Mouse (Mus musculus) c-Kit-positive CD71-positive TER-119-negative erythroid progenitor cells, embryonic 14.5 days (primary cell): ENCODE results near the gene Tesk2.
"Not testable (repeated sequence)": the region's sequence is repeated elsewhere in the genome, so short reads cannot be mapped to it uniquely, and the experiment has no call there.

ENCODE experiments used
- DNase-seq: peaks from one replicate; pipeline ENCODE4 v3.0.0-alpha.2; 2013; ENCODE audit warnings: low read depth

Tesk2 gene

DNA sequence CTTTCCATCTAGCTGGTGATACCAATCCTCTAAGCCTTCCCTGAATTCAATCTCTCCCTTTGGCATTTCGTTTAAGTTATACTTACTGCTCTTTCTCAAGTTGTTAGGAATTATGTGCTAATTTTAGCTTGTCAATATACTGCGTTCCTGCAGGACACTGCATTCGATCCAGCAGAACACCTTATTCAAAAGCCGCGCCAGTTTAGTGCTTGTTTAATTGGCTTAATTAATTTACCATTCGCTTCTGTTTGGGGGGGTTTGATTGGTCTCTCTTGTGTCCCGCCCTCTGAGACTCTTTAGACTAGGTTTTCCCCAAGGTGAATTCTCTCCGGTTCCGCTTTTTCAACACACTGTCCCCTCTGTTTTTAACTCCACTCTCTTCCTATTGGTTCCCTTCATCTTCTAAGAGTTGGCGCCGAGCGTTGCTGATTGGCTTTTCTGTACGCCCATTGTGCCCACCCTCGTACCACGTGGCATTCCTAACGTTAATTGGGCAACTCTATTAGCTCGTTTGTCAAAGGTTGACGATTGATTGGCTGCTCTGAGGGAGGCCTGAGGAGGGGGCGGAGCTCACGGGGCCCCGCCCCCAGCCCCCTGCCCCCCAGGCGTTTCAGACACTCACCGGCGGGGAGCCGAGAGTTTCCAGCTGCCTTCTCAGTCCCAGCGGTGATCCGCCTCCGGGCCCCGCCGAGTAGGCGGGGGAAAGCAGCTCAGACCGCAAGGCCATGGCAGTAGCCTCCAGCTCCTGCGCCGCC lies at the start of gene Tesk2:
Tesk2 (plus strand) TSS at position 606 of the 755 bp plus-strand sequence.
- DNase-seq = peak; percentile 97

DNA sequence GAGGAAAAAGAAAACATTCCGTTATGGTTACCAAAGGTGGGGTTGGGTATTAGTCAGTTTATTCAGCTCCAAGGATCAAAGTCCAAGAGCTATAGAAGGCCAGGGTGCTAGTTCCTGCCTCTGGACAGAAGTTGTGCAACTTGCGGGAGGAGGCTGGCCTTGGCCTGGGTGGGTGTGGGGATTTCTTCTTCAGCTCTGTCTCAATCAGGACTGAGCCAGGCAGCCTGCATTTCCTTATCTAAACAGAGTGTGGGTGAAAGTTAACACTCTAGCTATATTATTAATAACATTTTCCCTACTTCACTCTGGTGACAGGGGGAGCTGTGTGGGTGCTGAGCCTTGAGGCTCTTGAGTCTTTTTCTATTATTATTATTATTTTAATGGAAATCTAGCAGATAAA lies 48.0 kb upstream of the Tesk2 start:
- DNase-seq = no peak

DNA sequence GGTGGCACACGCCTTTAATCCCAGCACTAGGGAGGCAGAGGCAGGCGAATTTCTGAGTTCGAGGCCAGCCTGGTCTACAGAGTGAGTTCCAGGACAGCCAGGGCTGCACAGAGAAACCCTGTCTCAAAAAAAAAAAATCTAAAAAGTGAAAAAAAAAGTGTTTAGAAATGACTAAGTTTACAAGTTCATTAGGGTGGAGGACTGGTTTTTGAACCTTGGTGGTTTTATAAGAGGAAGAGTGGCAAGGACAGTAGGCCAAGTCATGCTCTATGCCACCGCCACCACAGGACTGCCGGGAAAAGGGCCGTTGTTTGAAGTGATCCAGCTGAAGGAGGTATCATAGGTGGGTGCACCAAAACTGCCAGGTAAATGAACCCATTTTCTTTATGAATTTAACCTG lies 46.0 kb upstream of the Tesk2 start:
- DNase-seq = not testable (repeated sequence)

DNA sequence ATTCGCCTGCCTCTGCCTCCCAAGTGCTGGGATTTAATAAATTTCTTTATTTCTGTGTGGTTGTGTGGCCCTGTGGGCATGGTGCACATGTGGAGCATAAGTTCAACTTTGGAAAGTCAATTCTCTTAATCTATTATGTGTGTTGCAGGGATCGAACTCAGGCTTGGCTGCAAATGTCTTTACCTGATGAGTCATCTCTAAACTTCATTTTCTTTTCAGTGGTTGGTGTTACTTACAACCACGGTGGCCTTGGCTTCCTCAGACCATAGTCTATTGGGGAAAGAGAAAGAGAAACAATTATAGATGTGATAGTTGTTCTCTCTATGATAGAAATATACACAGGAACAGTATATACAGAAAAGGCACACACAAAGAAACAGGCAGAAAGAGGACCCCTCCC lies 44.7 kb upstream of the Tesk2 start:
- no peak for DNase-seq

DNA sequence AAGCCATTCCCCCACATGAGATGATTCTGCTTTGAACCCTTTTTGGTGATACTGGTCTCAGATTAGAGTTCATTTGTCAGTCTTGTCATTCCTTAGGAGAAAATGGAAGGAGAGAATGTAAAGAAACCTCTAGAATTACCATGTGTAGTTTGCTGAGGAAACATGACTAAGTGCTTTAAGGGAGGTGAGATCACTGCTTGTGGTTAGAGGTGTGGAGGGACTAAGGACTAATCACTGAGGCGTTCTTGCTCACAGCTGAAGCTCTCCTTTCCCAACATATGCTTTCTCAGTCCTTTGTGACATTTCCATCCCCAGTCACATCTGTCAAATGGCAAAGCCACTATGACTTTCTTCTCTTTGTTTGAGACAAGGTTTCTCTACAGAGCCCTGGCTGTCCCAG lies 42.9 kb upstream of the Tesk2 start:
- no peak for DNase-seq

DNA sequence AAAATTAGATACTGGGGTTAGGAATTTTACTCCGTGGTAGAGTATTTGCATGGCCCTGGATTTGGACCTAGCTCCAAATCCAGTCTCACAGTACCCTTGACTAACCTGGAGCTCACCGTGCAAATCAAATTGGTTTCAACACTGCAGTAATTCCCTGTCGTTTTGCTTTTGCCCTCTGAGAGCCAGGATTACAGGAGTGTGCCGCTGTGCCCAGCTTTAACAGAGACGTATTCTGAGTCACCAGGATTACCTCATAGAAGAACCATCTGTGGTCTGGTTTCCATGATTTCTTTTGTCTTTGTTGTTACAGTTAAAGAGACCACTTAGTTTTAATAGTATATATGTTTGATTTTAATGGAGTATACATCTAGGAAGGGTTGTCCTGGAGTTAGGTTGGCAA lies 41.6 kb upstream of the Tesk2 start:
- DNase-seq = no peak

DNA sequence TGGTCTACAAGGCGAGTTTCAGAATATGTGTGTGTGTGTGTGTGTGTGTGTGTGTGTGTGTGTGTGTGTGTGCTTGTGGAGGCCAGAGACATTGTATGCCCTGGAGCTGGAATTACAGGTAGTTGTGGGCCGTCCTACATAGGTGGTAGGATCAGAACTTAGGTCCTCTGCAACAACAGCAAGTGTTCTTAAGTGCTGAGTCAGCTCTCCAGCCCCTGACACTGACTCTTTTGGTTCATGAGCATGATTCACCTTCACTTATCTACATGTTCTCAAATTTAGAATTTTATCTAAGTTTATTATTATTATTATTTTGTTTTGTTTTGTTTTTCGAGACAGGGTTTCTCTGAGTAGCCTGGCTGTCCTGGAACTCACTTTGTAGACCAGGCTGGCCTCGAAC lies 40.2 kb upstream of the Tesk2 start:
- not testable (repeated sequence) for DNase-seq

DNA sequence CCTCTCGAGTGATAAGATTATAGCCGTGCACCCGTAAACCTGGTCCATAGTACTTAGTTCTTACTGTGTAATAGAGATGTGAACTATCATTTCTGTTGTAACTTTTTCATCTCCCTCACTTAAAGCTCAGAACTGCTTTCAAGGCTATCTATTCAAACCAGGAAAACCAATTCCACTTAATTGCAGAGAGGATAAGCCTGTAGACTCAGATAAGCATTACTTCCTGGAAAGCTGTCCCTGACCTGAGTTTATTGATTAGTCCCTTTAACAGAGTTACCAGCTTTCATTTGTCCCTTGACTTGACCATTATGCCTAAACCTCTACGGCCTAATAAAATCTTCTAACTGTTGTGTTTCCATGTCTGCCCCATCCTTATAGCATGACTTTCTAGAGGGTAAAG lies 36.8 kb upstream of the Tesk2 start:
- peak; percentile 61 for DNase-seq

DNA sequence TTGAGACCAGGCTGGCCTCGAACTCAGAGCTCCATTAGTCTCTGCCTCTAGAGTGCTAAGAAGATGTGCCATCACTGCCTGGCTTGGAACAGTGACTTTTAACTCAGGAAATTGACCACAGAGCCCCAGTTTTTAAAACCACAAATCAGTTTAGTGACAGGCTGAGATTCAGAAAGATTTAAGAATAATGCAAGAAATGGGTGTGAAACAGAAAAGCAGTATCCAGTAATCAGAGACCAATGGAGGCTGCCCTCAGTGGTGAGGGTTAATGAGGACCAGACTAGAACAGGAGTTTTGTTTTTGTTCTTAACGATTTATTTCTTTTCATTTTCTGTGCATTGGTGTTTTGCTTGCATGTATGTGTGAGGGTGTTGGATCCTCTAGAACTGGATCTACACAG lies 36.1 kb upstream of the Tesk2 start:
- DNase-seq = no peak

DNA sequence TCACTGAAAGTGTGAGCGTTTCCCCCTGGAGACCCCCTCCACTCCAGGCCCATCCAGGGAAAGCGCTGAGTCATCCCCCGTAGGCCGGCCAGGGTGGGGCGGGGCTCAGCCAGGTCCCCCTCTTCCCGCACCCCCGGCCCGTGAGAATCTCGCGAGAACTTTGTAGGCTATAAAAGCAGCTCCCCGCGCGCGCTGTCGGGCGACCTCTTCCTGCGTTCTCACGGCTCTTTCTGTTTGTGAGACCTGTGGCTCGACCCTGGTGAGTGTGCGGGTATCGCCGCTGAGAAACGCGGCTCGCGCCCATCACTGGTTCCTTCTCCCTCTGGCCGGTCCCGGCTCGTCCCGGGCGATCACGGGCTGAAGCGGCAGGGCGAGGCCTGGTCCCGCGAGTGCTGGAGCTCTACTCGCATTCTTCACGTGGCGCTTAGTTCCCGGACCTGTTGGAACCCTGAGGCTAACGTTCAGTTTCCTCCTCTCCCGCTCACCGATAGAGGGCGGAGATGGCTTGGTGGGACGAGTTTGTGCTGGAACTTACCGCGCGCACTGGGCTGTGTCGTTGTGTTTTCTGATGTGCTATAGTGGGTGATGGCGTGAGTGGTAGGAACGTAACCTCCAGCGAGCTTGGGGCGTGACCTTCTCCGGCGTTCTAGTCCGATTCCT lies 35.2 kb upstream of the Tesk2 start, which contains the start of gene Prdx1:
Prdx1 (plus strand) TSS at position 143 of the 660 bp plus-strand sequence.
- DNase-seq = peak; percentile 88

DNA sequence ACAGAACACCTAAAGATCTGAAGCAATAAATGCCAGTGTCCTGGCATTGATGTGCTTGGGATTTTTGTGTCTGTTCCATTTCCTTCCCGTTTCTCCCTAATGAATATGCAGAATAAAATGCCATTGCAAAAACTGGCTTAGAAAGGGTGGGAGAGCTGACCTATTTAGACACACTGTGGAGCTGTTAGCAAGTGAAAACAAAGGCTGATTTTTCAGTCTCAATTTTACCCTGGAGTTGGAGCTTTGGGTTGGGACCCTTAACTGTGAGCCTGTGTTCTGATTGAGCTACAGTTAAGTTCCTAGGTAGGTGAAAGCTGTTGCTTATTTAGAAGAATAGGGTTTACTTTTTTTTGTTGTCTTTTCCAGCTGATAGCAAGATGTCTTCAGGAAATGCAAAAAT lies 33.7 kb upstream of the Tesk2 start:
- no peak for DNase-seq

DNA sequence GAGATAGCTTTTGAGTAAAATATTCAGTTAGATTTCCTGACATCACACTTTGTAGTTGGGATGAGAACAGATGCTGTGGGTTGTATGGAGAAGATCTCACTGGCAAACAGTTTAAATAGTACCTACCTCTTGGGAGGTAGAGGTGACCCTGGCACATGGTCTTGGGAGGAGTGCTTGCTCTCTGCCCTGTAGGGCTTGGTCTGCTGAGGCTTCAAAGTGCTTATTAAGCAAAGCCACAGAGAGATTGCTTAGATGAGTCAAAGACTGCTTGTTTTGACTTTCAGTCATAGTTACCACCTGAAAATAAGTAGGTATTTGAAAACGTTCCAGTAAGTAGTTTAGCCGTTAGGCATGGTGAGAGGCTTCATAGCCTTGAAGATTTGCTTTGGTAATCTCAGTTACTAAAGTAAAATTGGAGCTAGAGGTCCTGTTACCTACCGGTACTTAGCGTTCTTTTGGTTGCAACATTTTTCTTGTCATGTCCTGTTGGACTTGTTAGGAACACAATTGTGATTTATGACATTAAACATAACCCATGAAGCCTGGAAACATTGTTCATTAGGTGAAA lies 31.4 kb upstream of the Tesk2 start:
- DNase-seq = no peak

DNA sequence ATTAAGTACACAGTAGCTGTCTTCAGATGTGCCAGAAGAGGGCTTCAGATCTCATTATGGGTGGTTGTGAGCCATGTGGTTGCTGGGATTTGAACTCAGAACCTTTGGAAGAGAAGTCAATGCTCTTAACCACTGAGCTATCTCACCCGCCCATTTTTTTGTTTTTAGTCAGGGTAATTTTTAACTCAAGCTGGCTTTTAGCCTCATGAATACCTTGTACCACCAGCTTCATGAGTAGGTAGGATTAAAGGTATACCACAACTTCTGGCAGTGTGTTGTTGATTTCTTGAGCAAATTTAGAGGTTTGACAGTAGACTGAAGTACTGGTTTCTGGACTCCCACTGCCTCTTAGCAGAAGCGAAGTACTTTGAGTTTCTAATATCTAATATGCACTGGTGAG lies 28.6 kb upstream of the Tesk2 start:
- DNase-seq = no peak

DNA sequence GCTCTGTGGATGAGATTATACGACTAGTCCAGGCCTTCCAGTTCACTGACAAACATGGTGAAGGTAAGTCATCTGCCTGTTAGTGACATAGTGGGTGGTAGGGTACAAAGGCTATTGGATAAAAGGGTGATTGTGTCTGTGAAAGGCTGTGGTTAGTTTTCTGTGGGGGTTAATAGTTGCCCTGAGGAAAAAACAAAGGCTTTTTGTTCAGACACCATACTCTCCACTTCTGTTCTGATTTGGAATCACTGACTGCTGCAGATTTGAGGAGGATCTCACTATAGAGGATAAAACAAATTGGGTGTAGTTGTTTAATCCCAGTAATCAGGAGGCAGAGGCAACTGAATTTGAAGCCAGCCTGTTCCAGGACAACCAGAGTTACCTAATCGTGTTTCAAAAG lies 27.0 kb upstream of the Tesk2 start:
- no peak for DNase-seq

DNA sequence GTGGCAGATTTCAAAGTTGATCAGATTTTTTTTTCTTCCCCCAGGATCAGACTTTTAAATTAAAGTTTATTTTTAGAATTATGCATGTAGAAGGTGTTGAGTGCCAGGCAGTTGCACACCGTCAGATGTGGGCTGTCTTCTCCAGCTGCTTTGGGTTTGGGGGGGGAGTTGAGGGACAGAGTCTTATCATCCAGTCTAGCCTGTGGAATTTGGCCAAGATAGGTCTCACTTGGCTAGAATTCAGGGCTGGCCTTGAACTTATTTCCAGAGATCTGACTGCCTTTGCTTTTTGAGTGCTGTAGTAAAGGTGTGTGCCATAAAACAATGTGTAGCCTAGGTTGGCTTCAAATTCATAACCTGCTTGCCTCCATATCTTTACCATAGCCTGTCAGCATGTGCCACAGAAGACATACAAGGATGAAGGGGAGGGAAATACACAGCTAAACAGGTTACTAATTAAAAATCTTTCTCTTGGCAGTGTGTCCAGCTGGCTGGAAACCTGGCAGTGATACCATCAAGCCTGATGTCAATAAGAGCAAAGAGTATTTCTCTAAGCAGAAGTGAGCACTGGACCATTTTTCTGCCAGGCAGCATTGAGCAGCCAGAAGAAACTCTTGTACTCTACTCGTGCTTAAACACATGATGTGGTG lies 21.9 kb upstream of the Tesk2 start:
- no peak for DNase-seq

DNA sequence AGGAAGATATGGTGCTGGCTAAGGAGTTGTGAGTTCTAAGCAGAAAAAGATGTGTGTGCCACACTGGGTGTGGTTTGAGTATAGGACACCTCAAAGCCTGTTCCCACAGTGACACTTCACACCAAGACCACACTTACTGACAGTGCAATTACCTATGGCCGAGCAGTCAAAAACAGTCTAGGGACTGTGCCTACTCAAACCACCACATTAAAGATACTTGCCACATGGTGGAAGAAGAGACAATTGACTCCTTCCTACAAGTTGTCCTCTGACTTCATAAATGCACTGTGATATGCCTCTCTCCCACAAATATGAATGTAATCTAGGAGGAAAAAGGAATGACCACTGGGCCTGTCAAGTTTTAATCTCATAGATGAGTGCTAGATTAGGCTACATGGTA lies 19.8 kb upstream of the Tesk2 start:
- no peak for DNase-seq

DNA sequence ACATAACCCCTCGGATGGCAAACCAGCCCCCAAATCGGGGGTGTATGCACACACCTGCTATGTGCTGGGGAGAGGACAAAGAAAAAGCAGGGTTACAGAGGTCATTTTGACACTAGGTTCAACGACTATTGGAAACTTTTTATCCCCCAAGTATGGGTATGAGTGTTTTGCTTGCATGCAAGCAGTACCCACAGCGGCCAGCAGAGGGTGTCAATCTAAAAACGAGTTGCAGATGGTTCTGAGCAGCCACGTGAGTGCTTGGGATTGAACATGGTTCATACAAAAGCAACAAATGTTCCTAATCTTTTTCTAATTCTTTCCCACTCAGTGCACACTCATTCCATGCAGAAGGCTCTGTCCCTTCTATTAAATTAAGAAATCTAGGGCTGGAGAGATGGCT lies 16.9 kb upstream of the Tesk2 start:
- peak; percentile 68 for DNase-seq

DNA sequence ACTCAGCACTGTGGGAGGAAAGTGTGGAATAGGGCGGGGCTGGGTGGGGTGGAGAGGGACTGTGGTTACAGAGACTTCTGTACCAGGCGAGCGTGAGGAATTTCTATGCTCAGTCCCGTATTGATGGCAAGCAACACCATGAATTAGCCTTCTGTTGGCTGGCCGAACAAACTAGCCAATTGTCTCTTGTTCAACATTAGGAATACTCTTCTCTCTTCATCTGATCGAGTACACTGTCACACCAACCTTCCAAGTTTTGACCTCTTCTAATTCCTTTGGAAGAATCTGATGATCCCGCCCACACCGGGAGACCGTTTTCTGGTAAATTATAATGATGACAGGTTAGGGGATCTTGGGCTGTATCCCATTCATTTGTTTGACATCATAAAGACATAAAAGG lies 13.1 kb upstream of the Tesk2 start:
- DNase-seq = no peak

DNA sequence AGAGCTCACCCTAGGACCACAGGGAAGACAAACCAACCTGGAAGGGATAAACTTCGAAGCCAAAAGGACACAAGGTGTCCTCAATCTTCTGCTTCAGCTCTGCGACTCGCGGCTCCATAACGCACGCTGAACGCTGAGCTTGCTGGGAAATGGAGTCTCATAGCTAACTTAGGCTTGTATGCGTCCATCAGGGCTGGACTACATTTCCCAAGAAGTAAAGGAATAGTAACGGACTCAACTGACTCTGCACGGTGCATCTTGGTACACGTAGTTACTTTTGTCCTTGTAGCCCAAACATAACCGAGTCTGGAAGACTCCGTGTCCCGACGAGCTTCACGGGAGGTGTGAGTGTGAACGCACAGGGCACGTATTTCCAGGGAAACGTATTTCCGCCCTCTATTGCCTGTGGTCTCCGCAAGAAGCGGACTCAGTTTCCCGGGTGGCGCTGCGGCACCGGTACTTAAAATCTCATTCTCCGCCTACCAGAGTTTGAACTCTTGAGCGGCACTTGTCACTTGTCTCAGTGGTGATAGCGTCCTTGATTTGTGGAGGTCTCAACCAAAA lies 12.5 kb upstream of the Tesk2 start, which contains the start of the genes Mmachc and Ccdc163:
Mmachc (minus strand) TSS at position 206 of the 564 bp plus-strand sequence.
Ccdc163 (plus strand) TSS at position 309 of the 564 bp plus-strand sequence.
- peak; percentile 93 for DNase-seq

DNA sequence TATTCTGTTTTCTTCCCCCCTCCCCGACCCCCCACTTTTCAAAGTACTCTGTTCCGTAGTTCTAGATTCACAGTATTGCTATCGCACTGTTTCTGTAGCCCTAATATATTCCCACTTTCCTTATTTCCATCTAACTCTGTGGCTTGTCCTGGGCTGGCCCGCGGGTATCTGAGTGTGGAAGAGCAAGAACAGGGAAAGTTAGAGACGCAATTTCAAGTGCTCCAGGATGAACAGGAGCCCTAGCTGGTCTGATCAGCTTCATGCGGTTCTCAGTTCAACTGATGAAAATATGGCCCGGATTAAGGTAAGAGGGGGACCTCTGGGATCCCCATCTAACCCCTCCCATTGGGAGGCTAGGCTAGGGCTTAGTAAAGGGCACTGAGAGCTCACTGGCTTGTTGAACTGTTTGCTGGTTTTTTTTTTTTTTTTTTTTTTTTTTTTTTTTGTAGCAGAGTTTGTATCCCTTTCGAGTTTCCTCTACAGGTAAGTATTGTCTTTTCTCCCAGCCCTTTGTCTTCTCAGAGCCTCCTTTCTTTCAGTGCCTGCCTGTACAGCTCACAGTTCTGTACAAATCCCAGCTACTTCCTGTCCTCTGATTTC lies 11.9 kb upstream of the Tesk2 start:
- DNase-seq = peak; percentile 38

DNA sequence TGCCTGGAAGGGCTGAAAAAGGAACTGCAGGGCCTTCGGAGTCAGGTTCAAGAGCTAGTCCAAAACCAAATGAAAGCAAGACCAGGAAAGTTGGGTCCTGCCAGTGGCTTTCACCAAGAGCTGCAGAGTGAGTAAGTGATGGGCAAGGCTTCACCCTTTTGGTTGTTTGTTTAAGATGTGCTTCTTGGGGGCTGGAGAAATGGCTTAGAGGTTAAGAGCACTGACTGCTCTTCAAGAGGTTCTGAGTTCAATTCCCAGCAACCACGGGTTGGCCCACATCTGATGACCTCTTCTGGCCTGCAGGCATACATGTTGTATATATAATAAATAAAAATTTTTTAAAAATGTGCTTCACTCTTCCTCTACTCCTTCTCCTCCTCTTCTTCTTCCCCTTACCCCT lies 10.6 kb upstream of the Tesk2 start:
- no peak for DNase-seq

DNA sequence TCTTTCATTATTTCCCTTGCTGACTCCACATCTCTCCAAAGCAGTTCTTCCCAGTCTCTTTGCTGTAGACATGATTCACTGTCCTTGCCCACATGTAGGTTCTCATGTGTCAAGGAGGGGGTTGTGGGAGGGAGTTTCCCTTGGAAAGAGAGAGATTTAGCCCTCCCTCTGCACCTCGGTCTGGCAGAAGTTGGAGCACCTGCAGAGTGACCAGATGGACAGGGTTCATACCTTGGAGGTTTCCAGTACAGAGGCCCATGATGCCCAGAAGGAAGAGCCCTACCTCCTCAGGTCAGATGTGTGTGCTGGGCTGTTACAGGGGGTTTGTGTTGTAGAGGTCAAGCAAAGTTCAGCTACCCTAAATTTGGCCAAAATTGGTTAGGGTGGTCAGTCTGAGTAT lies 8.2 kb upstream of the Tesk2 start:
- no peak for DNase-seq
